Mouse (Mus musculus) embryonic facial prominence, embryonic 14.5 days (tissue): ENCODE results near the gene Slc1a7. TPM values are rescaled to one million over a fixed set of nuclear protein-coding genes. Genes with fewer than 3 reads are reported as not detected.

Source experiments
- ATAC-seq: fragments of 200-750 bp; cut with Nextera tagmentation; 2 replicates; pipeline ENCODE4 v1.8.0; 2017; ENCODE audit warnings: low read depth, moderate number of reproducible peaks, moderate TSS enrichment
- DNase-seq: peaks from one replicate; pipeline ENCODE4 v3.0.0-alpha.2; 2015; ENCODE audit warnings: low spot score
- H3K27ac ChIP-seq: fragments of 300-500 bp; sonication (generic); replicated peaks from 2 replicates; pipeline ENCODE4 v1.5.1; 2014; ENCODE audit warnings: low read depth, mild to moderate bottlenecking, low read length, moderate library complexity
- H3K27me3 ChIP-seq: fragments of 300-500 bp; sonication (generic); replicated peaks from 2 replicates; pipeline ENCODE4 v1.6.1; 2014; ENCODE audit warnings: low read length; ENCODE audit not compliant: control insufficient read depth, insufficient read depth
- H3K36me3 ChIP-seq: fragments of 300-500 bp; sonication (generic); 2 replicates; pipeline ENCODE4 v1.6.1; 2014; ENCODE audit warnings: low read length, mixed read lengths; ENCODE audit not compliant: control insufficient read depth, insufficient read depth
- H3K4me1 ChIP-seq: fragments of 300-500 bp; sonication (generic); 2 replicates; pipeline ENCODE4 v1.6.1; 2014; ENCODE audit warnings: antibody characterized with exemption, low read length; ENCODE audit not compliant: control insufficient read depth, insufficient read depth
- H3K4me2 ChIP-seq: fragments of 300-500 bp; sonication (generic); 2 replicates; pipeline ENCODE4 v1.6.1; 2014; ENCODE audit warnings: low read depth, mild to moderate bottlenecking, low read length, moderate library complexity, mixed read lengths
- H3K4me3 ChIP-seq: fragments of 300-500 bp; sonication (generic); 2 replicates; pipeline ENCODE4 v1.5.1; 2014; ENCODE audit warnings: low read depth, mild to moderate bottlenecking, low read length
- H3K9ac ChIP-seq: fragments of 300-500 bp; sonication (generic); 2 replicates; pipeline ENCODE4 v1.6.1; 2014; ENCODE audit warnings: low read depth, mild to moderate bottlenecking, low read length, moderate library complexity, mixed read lengths
- H3K9me3 ChIP-seq: fragments of 300-500 bp; sonication (generic); 2 replicates; pipeline ENCODE4 v1.6.1; 2016; ENCODE audit warnings: low read length; ENCODE audit not compliant: control insufficient read depth
- WGBS: fragments of 180-500 bp; shearing (Covaris S2); extraction: QIAGEN DNeasy Blood & Tissue Kit; methylation state at CpG from one replicate; pipeline ENCODE4 v1.1.7; 2014; 5-methylcytosine and 5-hydroxymethylcytosine counted together
- polyA plus RNA-seq: library from polyadenylated mRNA; unstranded; fragments of >200 nt; fragmentation: Nextera tagmentation; extraction: Ambion mirVana; gene quantifications from 2 replicates; pipeline ENCODE4 v1.2.1, GENCODE M21; 2014

Slc1a7 gene
- polyA plus RNA-seq, 1 experiment from 2014 or later = not detected

DNA sequence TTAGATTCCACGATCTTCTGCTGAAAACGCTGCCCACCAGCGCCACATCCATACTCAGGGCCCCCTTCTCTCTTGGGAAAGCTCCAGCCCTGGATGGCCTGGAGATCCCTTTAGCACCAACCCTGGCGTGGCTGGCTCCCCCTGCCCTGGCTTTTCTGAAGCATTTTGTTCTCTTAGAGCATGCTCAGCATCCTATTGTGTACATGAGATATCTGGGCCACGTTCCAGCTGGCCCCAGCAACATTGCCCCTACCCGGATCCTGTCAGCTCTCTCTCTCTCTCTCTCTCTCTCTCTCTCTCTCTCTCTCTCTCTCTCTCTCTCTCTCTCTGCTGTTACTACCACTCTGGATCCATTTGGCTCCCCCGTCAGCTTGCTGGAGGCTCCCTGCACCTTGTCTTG is 37.2 kb downstream of the Slc1a7 start:
- ATAC-seq (0 out of 2 replicates have a peak, but pooled peaks have one; percentile 18), DNase-seq (peak; percentile 71)
- H3K4me2 ChIP-seq = no peak overlapping the region
- H3K4me3 ChIP-seq = no peak overlapping the region
- H3K9ac ChIP-seq = no peak overlapping the region
- no peak overlapping the region for H3K27ac ChIP-seq
- no peaks in the 10 kb centered on the region for H3K9me3 ChIP-seq
- no peaks in the 10 kb centered on the region for H3K27me3 ChIP-seq
- H3K36me3 ChIP-seq = no peaks in the 10 kb centered on the region
- peaks cover 3% of the 10 kb centered on the region; the same call in 1 of the 2 replicates for H3K4me1 ChIP-seq
- 74% methylated on average over 7 of the region's 7 CpGs for WGBS

DNA sequence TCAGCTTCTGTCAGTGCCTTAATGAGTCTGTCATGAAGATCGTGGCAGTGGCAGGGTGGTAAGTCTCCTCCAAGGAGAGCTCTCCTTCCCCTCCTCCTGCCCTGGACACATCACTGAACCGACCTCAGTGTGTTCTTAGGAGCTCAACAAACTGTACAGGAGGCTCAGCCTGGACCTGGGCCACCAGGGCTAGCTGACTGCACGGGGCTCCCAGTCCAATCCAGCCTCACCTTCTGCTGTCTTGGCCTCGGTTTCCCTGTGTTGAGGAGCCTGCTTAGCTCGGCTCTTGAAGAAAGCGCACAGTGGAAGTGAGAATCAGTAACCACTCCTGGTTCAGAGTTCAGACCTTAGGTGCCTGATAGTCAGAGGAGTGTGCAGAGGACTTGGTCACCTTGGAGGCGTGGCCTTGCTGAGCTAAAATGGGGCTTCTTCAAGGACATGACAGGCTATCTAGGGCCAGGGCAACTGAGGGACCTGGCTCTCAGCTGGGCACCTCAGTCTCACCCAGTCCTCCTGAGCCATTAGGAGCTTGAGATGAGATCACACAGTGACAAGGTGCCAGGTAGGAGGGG is 39.5 kb downstream of the Slc1a7 start:
- WGBS = 78% methylated on average over 7 of the region's 7 CpGs
- no peak for ATAC-seq
- DNase-seq = no peak
- Histone ChIP-seq H3K4me3 (no peak overlapping the region), H3K27ac (no peak overlapping the region), H3K4me1 (peaks cover 3% of the 10 kb centered on the region; the same call in 1 of the 2 replicates), H3K9me3 (no peaks in the 10 kb centered on the region), H3K9ac (no peak overlapping the region), H3K27me3 (no peaks in the 10 kb centered on the region), H3K4me2 (no peak overlapping the region), H3K36me3 (no peaks in the 10 kb centered on the region)

DNA sequence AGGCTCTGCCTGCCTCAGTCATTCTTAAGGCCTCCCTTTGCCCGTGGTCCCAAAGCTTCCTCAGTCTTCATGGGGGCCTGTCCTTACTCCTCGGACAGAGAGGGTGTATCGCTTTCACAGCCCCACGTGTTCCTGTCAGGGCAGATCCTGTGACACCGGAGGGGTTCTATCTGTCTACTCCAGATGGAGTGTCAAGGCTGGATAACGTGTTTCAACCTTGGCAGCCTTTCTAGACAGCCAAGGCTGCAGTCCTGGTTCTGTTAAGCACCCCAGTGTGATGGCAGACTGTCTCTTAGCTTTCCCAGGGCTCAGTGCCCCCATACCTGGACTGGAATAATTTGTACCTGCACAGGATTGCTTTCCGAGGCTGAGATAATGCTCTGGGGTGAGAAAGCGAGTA is 40.4 kb downstream of the Slc1a7 start:
- no peak for ATAC-seq
- Histone ChIP-seq H3K9me3 (no peaks in the 10 kb centered on the region), H3K36me3 (no peaks in the 10 kb centered on the region), H3K27me3 (no peaks in the 10 kb centered on the region), H3K4me2 (no peak overlapping the region), H3K4me3 (no peak overlapping the region), H3K4me1 (peaks cover 3% of the 10 kb centered on the region; the same call in 1 of the 2 replicates), H3K27ac (no peak overlapping the region), H3K9ac (no peak overlapping the region)
- no peak for DNase-seq
- WGBS = 60% methylated on average over 8 of the region's 8 CpGs

DNA sequence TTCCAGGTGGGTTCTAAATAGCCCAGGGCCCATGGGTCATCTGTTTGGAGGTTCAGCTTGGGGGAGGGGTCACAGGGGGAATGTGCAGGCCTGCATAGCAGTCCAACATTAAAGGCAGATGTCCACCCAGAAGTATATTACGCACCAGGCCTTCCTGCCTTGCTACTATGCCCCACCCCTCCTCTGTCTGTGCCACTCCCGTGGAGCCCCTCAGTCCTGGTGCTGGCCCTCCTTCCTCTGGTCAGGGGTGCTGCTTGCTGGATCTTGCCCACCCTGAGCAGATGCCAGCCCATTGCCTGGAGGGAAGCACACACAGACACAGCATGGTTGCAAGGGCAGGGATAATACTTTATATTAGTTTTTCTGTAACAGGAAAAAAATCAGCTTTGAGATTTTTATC is 46.3 kb downstream of the Slc1a7 start:
- Histone ChIP-seq H3K27ac (no peak overlapping the region), H3K4me3 (no peak overlapping the region), H3K9ac (no peak overlapping the region), H3K36me3 (no peaks in the 10 kb centered on the region), H3K27me3 (no peaks in the 10 kb centered on the region), H3K4me2 (no peak overlapping the region), H3K4me1 (no peaks in the 10 kb centered on the region), H3K9me3 (no peaks in the 10 kb centered on the region)
- 62% methylated on average over 2 of the region's 2 CpGs for WGBS
- no peak for ATAC-seq
- DNase-seq = no peak

DNA sequence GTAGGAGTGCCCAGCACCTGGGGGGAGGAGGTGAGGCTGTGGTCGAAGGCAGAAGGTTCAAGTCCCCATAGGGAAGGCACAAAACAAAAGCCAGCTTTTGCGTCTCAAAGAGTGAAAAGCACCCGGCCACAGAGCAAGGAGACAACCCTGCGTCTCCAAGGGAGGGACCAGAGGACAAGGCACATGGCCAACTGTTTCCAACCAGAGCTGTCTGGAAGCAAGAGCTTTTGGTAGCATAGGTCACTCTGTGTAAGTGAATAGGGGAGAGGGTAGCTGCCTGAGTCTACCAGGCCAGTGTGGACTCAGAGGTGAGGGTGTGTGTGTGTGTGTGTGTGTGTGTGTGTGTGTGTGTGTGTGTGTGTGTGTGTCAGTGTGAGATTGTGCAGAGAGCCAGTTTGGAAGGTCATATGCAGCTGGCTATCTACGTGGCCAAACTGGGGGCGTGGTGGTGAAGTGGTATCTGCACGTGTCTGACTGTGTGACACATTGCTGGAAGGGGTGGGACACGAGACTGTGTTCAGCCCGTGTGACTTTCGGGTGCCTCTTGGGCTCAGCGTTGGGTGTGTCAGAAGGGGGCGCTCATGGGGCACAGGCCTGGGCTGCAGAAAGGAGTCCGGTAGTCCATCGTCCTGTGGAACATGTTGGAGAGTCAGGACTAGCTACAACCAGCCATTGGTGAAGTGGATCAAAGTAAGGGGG is 47.1 kb downstream of the Slc1a7 start:
- H3K27ac ChIP-seq = no peak overlapping the region
- H3K4me3 ChIP-seq = no peak overlapping the region
- H3K36me3 ChIP-seq = no peaks in the 10 kb centered on the region
- no peaks in the 10 kb centered on the region for H3K27me3 ChIP-seq
- ATAC-seq (no peak), DNase-seq (no peak)
- no peaks in the 10 kb centered on the region for H3K9me3 ChIP-seq
- no peaks in the 10 kb centered on the region for H3K4me1 ChIP-seq
- H3K4me2 ChIP-seq = no peak overlapping the region
- no peak overlapping the region for H3K9ac ChIP-seq
- 64% methylated on average over 14 of the region's 14 CpGs for WGBS

DNA sequence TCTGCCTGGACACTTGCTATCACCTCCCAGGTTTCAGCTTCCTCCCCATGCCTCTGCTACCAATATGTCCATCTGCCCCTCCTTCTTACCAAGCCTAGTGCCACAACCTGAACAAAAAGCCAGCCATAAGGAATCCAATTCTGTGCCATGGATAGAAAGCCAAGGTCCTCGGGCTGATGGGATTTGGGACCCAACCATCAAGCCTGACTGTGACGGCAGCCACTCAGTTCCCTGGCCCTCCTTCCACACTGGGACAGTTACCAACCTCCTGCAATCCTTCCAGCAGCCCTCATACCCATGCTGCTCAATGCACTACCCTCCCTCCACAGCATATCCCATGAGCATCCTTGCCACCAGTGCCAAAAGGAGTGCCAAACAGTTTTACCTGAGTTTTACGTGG is 48.2 kb downstream of the Slc1a7 start:
- no peaks in the 10 kb centered on the region for H3K27me3 ChIP-seq
- no peaks in the 10 kb centered on the region for H3K9me3 ChIP-seq
- 84% methylated on average over 3 of the region's 3 CpGs for WGBS
- DNase-seq = no peak
- no peak overlapping the region for H3K4me3 ChIP-seq
- H3K9ac ChIP-seq = no peak overlapping the region
- H3K4me2 ChIP-seq = no peak overlapping the region
- ATAC-seq = no peak
- no peaks in the 10 kb centered on the region for H3K4me1 ChIP-seq
- no peaks in the 10 kb centered on the region for H3K36me3 ChIP-seq
- H3K27ac ChIP-seq = no peak overlapping the region

DNA sequence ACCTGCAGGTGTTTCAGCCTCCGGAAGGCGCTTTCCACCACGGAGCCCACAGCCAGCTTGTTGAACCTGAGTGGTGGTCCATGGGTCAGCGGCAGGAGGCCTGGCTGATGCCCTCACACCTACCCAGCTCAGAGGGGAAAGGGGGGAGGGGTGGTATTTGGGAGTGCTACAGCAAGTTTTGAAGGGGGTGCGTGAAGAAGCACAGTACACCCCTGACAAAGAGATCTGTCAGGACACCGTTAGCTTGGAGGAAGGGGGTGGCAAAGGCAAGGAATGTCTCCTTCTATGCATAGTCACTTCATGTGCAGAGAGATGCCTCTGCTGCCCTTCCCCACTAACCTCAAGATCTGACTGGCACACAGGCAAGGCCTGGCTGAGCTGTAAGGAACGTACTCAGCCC is 49.7 kb downstream of the Slc1a7 start:
- Histone ChIP-seq H3K9me3 (no peaks in the 10 kb centered on the region), H3K4me3 (no peak overlapping the region), H3K27me3 (no peaks in the 10 kb centered on the region), H3K9ac (no peak overlapping the region), H3K36me3 (no peaks in the 10 kb centered on the region), H3K4me1 (no peaks in the 10 kb centered on the region), H3K4me2 (no peak overlapping the region), H3K27ac (no peak overlapping the region)
- ATAC-seq = no peak
- 85% methylated on average over 7 of the region's 7 CpGs for WGBS
- no peak for DNase-seq

DNA sequence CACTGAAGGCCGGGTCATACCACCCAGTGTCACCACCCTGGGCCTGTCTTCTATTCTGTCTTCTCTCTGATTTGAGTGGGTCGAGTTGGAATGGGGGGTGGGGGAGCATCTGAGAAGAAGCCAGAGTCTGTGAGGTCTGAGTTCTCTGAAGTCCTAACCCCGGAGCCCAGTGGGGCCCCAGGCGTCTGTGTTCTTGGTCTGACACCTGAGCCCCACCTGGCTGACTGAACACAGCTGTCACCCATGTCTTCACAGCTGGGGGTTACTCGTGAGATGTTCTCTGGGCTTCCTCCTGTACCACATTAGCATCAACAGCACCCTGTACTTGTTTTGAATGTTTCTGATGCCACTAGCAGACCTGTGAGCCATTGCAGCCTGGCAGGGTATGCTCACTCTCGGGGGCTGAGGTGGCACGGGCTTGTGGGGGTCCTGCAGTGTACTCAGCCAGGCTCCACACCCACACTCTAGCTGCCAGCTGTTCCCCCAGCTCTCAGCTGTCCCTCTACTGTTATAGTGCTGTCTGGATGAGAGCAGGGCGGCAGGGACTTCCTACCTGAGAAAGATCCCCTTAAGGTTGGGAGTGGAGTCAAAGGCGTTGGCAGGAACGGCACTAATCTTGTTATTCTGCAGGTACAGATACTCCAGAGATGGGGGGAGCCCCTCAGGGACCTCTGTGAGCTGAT is 50.2 kb downstream of the Slc1a7 start:
- 26% methylated on average over 10 of the region's 10 CpGs for WGBS
- Histone ChIP-seq H3K9me3 (no peaks in the 10 kb centered on the region), H3K36me3 (no peaks in the 10 kb centered on the region), H3K4me2 (no peak overlapping the region), H3K4me3 (no peak overlapping the region), H3K9ac (no peak overlapping the region), H3K4me1 (no peaks in the 10 kb centered on the region), H3K27me3 (no peaks in the 10 kb centered on the region), H3K27ac (no peak overlapping the region)
- peak; percentile 32; the same call in 1 of the 2 replicates for ATAC-seq
- DNase-seq = peak; percentile 11
